Mouse (Mus musculus) layer of hippocampus, postnatal 36 days (tissue): ENCODE measurements around the gene Gm8257. TPM values are rescaled to one million over a fixed set of nuclear protein-coding genes. Genes with fewer than 3 reads are reported as not detected.
"Not testable (repeated sequence)": the region's sequence is repeated elsewhere in the genome, so short reads cannot be mapped to it uniquely, and the experiment has no call there.

Experiments used
- DNase-seq, 2 experiments: peaks; one replicate each; pipeline ENCODE4 v3.0.0; 2022
- total RNA-seq, 2 experiments: library from RNA; stranded (reverse); gene quantifications; 2 replicates each; pipeline ENCODE4 v1.2.3; 2021

The Gm8257 gene
- not detected for total RNA-seq

DNA sequence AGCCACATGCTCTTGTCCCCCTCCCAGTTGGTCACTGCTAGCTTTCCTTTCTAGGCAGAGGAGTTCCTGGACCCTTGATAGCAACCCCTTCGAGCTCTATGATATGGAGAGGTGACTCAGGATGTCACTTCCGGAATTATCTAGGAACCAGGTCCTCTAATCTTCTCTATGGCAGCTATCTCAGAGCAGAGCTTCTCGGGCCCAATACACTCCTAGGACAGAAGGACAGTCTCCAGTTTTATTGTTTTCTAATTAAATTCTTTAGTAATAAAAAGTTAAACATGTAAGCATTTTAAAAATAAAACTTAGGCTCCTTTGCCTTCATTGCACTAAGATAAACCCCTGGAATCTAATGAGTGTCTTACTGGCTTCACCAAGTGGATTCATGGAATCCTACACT, at the start of gene Gm8257:
Gene Gm8257 (minus strand): TSS at position 101 of the 400 bp plus-strand sequence.
- not testable (repeated sequence) for DNase-seq

DNA sequence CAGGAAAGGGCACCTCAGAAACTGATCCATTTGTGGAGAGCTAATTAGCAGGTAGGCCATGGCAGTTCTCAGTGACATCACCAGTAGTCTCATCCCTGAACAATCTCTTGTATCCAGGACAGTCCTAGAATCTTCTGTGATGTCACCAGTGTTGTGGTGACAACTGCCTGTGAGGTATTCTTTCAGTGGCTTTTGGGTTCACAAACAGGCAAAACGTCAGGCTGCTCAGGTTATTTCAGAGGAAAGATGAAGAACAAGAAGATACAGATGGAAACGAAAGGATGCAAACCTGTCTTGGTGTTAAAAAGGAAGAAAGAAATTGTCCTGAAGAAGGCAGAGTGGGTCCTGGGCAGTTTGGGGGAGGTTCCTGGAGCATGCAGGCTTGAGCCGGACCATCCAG, 44.0 kb upstream of the Gm8257 start, which contains the start of gene Gm8267:
Gene Gm8267 (minus strand): TSS at position 101 of the 400 bp plus-strand sequence.
- no peak for DNase-seq

GRCm38 (mm10) chr14:44742789-44743188, 36.5 kb upstream of the Gm8257 start:
- DNase-seq: not testable (repeated sequence)

DNA sequence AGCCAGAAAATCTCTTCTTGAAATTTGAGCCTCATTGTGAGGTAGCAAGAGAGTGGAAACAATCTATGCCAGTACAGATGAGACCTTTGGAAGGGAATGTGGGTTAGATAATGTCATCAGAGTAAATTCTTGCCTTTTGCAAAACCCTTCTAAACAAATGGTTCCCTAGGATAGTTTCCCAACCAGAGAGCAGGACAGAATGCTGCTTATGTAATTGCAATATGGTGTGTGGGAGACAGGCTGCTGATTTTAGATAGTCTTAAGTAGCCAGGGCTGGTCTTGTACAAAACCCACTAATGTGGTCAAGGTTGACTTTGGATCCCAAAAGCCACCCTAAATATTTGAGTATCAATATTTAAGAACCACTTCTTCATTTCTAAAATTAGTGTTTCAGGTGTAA, 24.5 kb upstream of the Gm8257 start:
- peak in 1 of 2 experiments; percentile 3 for DNase-seq

DNA sequence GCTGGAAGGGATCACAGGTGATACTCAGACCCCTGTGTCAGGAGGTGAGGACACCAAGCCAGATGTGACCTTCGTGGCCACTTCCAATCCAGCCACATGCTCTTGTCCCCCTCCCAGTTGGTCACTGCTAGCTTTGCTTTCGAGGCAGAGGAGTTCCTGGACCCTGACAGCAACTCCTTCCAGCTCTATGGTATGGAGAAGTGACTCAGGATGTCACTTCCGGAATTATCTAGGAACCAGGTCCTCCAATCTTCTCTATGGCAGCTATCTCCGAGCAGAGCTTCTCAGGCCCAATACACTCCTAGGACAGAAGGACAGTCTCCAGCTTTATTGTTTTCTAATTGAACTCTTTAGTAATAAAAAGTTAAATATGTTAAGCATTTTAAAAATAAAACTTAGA, 78.5 kb downstream of the Gm8257 start, which contains the start of gene Gm5624:
Gene Gm5624 (minus strand): TSS at position 202 of the 400 bp plus-strand sequence.
- DNase-seq: not testable (repeated sequence)

Other genes with a start within 250 kb of the Gm8257 start
- gene BC061237, start 214.0 kb downstream of the Gm8257 start, total RNA-seq: not detected
- not detected for gene Gm17093, start 188.2 kb downstream of the Gm8257 start, total RNA-seq
- not detected for gene Gm8247, start 123.3 kb downstream of the Gm8257 start, total RNA-seq
- not detected for gene Gm5624, start 78.5 kb downstream of the Gm8257 start, total RNA-seq
- not detected for gene Gm8267, start 43.9 kb upstream of the Gm8257 start, total RNA-seq
- under 1 TPM; 0.17 to 0.58 TPM for gene Ptgdr, start 152.9 kb upstream of the Gm8257 start, total RNA-seq